Mouse (Mus musculus) cerebellum, adult 11 months (tissue): ENCODE data around the gene Hist1h2bj.
A peak's percentile ranks its signal among the peaks of the same experiment; 100 is the strongest.

Source experiments
- DNase-seq: peaks from one replicate; pipeline ENCODE4 v3.0.0; 2022

The Hist1h2bj gene

GRCm38 (mm10) chr13:22042568-22043502 lies at the start of gene Hist1h2bj, which contains the start of gene Hist1h2ag:
Hist1h2bj (plus strand) TSS chr13:22043214.
Hist1h2ag (minus strand) TSS chr13:22042944.
- DNase-seq: peak; percentile 88

- DNase-seq: no peak
Measured at GRCm38 (mm10) chr13:21993957-21994738, 48.9 kb upstream of the Hist1h2bj start.

DNA sequence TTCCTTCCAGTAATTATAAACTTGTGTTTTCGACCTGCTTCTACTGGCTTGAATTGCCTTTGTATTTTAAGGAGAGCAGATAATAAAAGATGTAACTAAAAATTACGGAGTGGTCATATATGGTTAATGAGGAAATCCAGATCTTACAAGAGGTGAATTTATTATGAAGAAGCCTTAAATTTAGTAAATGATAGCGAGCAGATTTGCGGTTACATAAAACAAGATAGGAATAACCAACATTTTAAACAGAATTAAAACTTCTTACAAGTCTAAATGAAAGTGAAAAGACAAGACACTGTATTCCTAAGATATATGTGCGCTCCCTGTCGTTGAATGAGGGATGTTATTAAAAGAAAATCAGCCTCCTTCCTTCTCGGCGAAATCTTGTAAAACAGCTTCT lies 48.1 kb upstream of the Hist1h2bj start:
- no peak for DNase-seq

DNA sequence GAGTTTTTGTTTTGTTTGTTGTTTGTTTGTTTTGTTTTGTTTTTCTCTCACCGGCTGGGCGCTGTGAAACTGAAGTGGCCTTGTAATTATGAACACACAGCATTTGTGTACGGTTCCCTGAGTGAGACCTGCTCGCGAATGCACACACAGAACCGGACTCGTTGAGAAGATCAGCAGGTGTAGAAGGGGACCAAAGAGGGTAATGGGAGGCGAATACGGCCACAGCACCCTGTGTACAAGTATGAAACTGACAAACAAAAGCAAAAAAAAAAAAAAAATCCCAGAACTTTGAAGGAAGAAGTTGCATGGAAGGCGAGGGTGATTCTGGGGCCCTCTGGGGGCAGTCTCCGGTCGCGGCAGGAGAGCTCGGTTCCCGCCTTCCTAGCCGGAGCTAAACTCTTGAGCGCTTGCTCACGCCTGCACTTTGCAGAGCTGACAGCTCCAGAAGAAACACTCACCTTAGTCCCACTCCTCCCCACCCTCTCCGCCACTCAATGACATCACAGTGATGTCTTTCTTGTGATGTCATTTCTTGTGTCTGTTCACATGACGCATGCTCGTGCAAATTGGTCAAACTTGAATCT lies 47.6 kb upstream of the Hist1h2bj start:
- DNase-seq: no peak

DNA sequence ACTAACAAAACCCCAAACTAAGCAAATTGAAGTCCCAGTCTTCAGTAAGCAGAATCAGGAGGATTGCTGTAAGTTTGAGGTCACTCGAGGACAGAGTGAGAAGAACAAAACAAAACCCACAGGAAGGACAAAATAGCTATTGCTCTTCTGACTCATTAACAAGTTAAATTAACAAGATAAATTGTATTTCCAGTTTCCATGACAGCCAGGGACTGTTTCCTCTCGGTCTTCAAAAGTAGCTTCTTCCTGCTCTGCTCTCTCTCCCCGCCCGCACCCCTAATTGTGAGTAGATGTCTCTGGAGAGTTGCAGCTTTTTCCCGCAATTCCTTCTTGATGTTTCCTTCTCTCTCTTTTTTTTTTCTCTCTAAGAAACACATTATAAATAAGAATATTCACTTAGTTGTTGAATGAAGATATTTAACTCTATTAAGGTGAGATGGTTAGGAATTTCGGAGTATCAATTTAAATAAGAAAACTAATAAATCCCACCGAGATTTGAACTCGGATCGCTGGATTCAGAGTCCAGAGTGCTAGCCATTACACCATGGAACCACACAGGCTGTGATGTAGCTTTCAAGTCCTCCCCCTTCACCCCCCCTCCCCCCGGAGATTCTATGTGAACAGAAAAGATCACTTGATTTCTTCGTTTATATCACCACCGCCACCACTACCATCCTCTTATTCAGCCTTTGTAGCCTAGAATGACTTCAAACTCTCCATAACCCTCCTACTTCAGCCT lies 46.7 kb upstream of the Hist1h2bj start:
- DNase-seq: no peak

GRCm38 (mm10) chr13:21996840-21997185 lies 46.2 kb upstream of the Hist1h2bj start:
- DNase-seq: no peak

DNA sequence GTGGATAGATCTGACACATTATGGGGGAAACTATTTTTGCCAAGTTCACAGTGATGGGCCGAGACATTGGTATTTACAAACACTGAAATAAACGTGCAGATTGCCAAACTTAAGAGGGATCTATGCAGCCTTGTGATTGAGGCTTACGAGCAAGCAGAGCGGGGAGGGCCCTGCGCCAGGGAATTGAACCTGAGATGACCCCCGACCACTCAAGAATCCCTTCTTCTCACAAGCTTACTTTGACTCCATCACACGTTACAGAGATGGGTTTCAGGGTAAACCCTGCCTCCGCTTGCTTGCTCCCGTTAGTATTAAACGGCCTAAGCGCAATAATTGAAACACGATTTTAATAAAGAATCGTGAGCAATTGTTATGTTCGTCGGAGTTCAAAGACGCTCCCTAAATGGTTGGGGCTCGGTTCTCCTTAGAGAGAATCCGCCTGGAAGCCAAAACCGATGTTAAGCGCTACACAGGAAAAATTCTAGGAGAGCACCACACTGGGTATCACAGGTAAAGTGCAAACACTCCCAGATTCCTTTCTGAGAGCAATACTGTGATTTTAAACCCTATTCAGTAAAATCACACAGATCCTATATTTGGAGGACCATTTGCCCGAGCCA lies 45.7 kb upstream of the Hist1h2bj start:
- no peak for DNase-seq

DNA sequence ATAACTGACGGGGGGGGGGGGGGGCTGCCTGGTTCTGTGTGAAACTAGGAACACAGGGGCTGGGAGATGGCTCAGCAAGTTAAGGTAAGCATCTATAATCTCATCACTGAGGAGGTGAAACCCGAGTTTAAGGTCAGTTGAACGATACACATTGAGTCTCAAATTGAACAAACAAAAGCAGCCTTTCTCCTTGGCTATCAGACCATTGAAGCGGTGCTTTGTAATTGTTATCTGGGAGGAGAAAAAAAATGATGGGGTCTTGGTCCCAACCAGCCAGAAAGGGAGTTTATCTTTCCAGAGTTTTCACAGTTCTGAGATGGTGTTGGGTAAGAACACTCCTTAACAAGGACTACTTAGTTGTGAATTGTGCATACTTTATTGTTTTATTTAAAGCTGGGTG lies 45.2 kb upstream of the Hist1h2bj start:
- no peak for DNase-seq

GRCm38 (mm10) chr13:21998412-21998811 lies 44.6 kb upstream of the Hist1h2bj start:
- DNase-seq: no peak

GRCm38 (mm10) chr13:21999147-21999546 lies 43.9 kb upstream of the Hist1h2bj start:
- DNase-seq: no peak

DNA sequence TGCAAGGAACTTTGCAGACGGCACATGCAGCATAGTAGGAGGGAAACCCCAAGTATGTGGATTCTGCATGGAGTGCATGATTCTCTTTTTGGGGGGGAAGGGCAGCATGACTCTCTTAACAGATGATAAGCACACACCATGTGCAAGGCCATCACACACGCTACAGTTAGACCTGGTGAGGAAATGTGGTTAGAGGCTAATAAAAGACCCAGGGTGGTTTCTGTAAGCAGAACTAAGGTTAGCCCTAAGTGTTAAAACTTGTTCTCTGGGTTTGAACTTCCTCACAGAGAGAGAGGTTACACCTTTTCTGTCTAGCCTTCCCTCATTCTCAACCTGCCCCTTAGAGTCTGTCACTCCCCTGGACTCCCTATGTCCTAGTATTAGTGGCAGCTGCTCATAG lies 41.7 kb upstream of the Hist1h2bj start:
- DNase-seq: no peak

DNA sequence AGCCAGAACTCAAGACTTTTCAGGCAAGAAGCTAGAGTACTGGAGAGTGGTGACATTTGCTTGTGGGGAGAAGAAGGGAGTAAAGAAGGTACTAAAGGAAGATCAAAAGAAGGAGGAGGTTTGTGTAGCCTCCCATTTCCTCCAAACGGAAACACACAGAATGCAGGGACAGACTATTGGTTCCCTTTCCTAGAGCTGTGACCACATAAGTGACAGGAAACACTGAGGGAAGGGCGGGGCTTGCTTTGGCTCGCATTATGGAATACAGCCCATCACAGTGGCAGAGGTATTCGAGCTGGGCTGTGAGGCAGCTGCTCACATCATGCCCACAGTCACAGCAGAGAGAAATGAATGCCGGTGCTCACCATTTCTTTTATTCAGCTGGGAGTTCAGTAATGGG lies 41.2 kb upstream of the Hist1h2bj start:
- no peak for DNase-seq

GRCm38 (mm10) chr13:22005605-22006333 lies 37.2 kb upstream of the Hist1h2bj start:
- no peak for DNase-seq

DNA sequence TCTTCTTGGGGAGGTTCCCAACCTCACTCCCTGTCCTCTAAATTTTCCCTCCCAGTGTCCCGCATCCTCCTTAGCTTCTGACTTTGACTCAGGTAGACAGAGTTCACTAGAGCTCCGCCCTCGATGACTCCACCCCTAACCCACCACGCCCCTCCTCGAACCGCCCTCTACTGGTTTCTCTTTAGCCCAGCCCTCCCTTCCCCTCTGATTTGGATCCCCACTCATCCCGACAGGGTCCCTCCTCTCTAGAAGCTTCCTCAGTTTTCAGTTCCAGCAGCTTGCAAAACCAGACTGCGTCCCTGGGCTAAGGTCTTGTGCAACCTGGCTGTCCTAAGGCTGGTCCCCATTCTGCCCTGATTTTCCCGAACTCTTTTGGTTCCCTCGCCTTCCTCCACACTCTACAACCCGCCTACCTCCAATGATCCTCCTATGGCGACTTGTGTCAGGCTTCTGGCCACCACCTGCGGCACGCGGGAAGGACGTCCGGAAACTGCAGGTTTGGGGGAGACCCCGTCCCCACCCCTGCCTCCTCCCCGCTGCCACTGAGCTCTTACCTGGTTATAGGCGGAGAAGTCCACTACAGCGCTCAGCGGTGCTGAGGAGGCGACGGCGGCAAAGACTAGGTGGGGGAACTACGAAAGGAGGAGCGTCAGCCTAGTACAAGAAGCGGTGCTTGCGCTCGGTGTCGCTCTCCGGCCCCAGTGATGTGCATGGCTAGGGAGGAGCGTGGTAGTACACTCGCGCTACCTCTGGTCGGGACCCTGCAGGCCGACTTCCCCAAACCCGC lies 36.5 kb upstream of the Hist1h2bj start:
- no peak for DNase-seq

GRCm38 (mm10) chr13:22007121-22007510 lies 35.9 kb upstream of the Hist1h2bj start:
- DNase-seq: no peak

DNA sequence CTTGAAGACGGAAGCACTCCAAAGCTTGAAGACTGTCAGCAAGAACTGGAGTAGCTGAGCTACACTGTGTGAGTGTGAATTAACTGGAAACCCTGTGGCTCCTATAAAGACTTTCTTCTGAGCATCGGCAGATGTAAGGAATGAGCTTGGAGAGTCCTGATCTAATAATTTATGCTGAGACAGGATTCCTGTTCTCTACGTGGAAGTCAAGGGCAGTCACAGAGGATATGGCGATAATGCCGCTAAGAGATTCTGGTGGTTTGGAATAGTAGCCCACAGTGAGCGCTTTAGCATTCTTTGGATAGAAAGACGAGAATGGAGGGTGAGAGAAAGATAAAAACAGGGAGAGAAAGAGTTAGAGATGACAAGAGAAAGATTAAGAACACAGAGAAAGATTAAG lies 35.1 kb upstream of the Hist1h2bj start:
- DNase-seq: no peak

DNA sequence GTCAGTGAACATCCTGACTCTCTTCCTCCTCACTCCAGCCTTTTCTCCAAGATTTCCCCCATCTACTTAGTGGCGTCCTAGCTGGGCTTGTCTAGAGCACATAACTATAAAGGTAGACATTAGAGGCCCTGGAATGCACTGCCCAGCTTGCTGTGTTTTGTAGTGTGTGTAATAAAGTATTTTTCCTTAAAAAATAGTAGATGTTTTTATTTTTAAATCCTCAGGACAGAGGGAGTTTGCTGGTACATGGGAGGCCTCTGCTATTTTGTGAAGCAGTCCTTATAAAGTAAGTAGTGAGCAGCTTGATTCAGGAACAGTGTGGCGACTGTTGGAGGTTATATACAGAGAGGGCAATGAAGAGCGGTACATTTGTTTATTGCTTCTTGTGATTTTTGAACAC lies 34.3 kb upstream of the Hist1h2bj start:
- no peak for DNase-seq

DNA sequence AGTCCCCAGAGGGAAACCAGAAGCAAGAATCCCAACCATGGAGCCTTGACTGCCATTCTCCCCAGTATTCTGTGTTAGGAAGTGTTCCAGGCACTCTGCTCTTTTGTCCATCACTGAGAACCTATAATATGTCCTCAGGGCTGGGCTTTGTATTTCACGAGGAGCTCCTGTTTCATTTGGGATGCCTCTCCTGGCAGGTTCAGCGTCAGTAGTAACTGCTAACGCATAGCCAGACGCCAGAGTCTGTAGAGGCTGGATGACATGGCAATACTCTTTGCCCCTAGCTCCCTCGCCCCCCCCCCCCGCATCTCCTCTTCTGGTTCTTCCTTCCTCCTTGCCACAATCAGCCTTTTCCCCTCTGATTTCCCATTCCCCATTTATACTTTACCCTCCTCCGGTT lies 33.4 kb upstream of the Hist1h2bj start, which contains the start of gene Prss16:
Prss16 (minus strand) TSS at position 101 of the 400 bp plus-strand sequence.
- no peak for DNase-seq

- DNase-seq: no peak
Measured at GRCm38 (mm10) chr13:22013716-22014115, 29.3 kb upstream of the Hist1h2bj start.

GRCm38 (mm10) chr13:22014411-22014845 lies 28.6 kb upstream of the Hist1h2bj start:
- DNase-seq: no peak
